Mouse (Mus musculus) hindbrain, embryonic 14.5 days (tissue): ENCODE measurements around the gene Dmac2. TPM values are rescaled to one million over a fixed set of nuclear protein-coding genes. Genes with fewer than 3 reads are reported as not detected.
A peak's percentile ranks its signal among the peaks of the same experiment; 100 is the strongest.
"Not testable (repeated sequence)": the region's sequence is repeated elsewhere in the genome, so short reads cannot be mapped to it uniquely, and the experiment has no call there.

Source experiments
- ATAC-seq: fragments of 200-750 bp; cut with Nextera tagmentation; 2 replicates; pipeline ENCODE4 v1.8.0; 2017; ENCODE audit warnings: moderate number of reproducible peaks, mild to moderate bottlenecking, moderate TSS enrichment, moderate library complexity; ENCODE audit not compliant: low FRiP score
- DNase-seq: peaks from one replicate; pipeline ENCODE4 v3.0.0-alpha.2; 2015; ENCODE audit warnings: low spot score
- H3K27ac ChIP-seq: fragments of 300-500 bp; sonication (generic); 2 replicates; pipeline ENCODE4 v1.5.1; 2014; ENCODE audit warnings: mild to moderate bottlenecking, moderate library complexity
- H3K27me3 ChIP-seq: fragments of 300-500 bp; sonication (generic); 2 replicates; pipeline ENCODE4 v1.6.1; 2014; ENCODE audit warnings: mild to moderate bottlenecking, low read length, mixed read lengths; ENCODE audit not compliant: control insufficient read depth, insufficient read depth
- H3K36me3 ChIP-seq: fragments of 300-500 bp; sonication (generic); replicated peaks from 2 replicates; pipeline ENCODE4 v1.6.1; 2014; ENCODE audit not compliant: control insufficient read depth, insufficient read depth
- H3K4me1 ChIP-seq: fragments of 300-500 bp; sonication (generic); replicated peaks from 2 replicates; pipeline ENCODE4 v1.6.1; 2014; ENCODE audit warnings: antibody characterized with exemption, low read length, mixed read lengths; ENCODE audit not compliant: control insufficient read depth, insufficient read depth
- H3K4me2 ChIP-seq: fragments of 300-500 bp; sonication (generic); replicated peaks from 2 replicates; pipeline ENCODE4 v1.6.1; 2014; ENCODE audit warnings: mild to moderate bottlenecking, moderate library complexity
- H3K4me3 ChIP-seq: fragments of 300-500 bp; sonication (generic); replicated peaks from 2 replicates; pipeline ENCODE4 v1.5.1; 2014; ENCODE audit warnings: mild to moderate bottlenecking, low read length
- H3K9ac ChIP-seq: fragments of 300-500 bp; sonication (generic); 2 replicates; pipeline ENCODE4 v1.6.1; 2014
- H3K9me3 ChIP-seq: fragments of 300-500 bp; sonication (generic); 2 replicates; pipeline ENCODE4 v1.6.1; 2016; ENCODE audit warnings: low read length; ENCODE audit not compliant: control insufficient read depth
- WGBS: fragments of 180-500 bp; shearing (Covaris S2); extraction: QIAGEN DNeasy Blood & Tissue Kit; methylation state at CpG from one replicate; pipeline ENCODE4 v1.1.7; 2014; 5-methylcytosine and 5-hydroxymethylcytosine counted together
- polyA plus RNA-seq: library from polyadenylated mRNA; unstranded; fragments of >200 nt; fragmentation: Nextera tagmentation; extraction: Ambion mirVana; gene quantifications from 2 replicates; pipeline ENCODE4 v1.2.1, GENCODE M21; 2014

The Dmac2 gene
- 43.3 and 43.8 TPM in 2 replicates for polyA plus RNA-seq

DNA sequence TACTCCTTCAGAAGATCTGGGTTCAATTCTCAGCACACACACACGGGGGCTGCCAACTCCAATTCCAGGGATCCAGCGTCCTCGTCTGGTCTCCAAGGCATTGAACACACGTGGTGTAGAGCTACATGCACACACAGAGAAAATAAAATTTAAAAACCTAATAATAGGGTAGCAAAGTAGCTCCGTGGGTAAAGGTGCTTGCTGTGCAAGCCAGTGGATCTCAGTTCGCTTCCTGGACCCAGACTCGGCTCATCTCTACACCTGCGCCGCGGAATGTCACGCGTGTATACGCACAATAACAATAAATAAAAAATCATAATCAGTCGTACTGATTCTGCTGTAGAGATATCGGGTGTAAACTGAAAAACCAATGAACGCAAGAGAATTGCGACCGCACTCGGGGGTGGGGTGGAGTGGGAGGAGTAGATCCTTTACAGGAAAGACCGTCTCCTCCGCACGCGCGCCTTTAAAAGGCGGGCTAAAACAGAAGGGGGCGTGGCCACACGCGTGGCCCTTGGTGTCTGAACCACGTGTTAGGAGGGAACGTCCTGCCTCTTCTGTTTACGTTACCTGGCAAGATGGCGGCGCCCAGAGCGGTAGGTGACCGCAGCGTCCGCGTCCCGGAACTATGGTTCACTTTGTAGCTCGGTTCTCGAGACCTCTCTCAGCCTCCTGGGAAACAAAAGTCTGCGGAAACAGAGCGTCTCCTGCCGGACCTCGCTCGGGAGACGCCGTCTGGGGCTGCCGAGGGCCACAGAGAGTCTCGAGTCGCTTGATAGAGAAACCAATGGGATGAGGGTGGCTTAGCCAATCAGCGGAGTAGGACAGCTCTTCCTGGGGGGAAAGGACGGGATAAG lies at the start of gene Dmac2:
Dmac2 (plus strand) TSS at position 550 of the 857 bp plus-strand sequence.
- Histone ChIP-seq H3K4me1 (peaks cover 5% of the 10 kb centered on the region; the same call in 1 of the 2 replicates), H3K4me3 (peak within 1 kb of the TSS; percentile 62), H3K27ac (no peak within 1 kb of the TSS), H3K9ac (peak within 1 kb of the TSS; percentile 62), H3K27me3 (no peaks in the 10 kb centered on the region), H3K9me3 (no peaks in the 10 kb centered on the region), H3K4me2 (peak within 1 kb of the TSS; percentile 55), H3K36me3 (peaks cover 25% of the 10 kb centered on the region)
- WGBS, result 1% methylated on average over 53 of the region's 53 CpGs
- peak; percentile 95 for ATAC-seq
- DNase-seq, result peak; percentile 94

DNA sequence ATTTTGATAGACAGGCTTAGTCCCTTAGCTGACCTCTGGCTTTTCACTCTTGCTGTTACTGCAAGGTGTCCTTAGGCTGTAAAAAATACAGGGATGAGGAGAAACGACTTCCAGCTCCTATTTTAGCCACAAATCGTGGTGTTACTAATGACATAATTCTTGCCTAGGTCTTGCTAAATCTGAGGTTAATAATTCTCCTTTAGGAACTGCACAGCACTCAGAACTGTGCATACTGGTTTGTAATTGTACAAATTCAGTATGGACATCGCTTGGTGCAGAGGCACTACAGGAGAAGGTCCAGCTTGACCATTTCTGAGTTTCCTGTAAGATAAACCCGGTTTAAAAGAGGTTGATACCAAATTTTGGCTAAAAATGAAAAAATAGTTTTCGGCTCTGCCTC lies 45.4 kb upstream of the Dmac2 start:
- 74% methylated on average over 5 of the region's 5 CpGs for WGBS
- H3K9me3 ChIP-seq, H3K27me3 ChIP-seq, H3K4me2 ChIP-seq, H3K36me3 ChIP-seq, H3K9ac ChIP-seq, H3K4me1 ChIP-seq, H3K27ac ChIP-seq, DNase-seq, ATAC-seq, H3K4me3 ChIP-seq: not testable (repeated sequence)

DNA sequence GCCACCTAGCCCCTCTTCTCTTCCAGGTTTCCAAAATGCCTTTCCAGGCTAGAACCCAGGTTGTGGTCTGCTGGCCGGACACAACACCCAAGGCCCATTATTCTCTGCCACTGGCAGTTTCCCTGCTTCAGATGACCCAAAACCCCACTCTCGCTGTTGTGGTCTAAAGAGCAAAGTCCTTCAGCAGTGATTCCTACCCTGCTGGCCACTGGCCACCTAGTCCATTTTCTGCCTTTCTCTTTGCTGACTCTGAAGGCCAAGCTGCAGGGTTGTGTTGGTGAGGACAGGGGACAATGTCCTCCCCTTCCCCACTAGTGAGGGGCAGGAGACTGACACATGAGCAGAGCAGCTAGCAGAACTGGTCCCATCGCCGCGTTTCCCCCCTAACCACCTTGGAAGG lies 44.1 kb upstream of the Dmac2 start:
- Histone ChIP-seq H3K4me1 (no peaks in the 10 kb centered on the region), H3K9me3 (no peaks in the 10 kb centered on the region), H3K9ac (no peak overlapping the region), H3K36me3 (no peaks in the 10 kb centered on the region), H3K4me3 (no peak overlapping the region), H3K27ac (no peak overlapping the region), H3K27me3 (no peaks in the 10 kb centered on the region), H3K4me2 (no peak overlapping the region)
- no peak for ATAC-seq
- 80% methylated on average over 5 of the region's 5 CpGs for WGBS
- no peak for DNase-seq

DNA sequence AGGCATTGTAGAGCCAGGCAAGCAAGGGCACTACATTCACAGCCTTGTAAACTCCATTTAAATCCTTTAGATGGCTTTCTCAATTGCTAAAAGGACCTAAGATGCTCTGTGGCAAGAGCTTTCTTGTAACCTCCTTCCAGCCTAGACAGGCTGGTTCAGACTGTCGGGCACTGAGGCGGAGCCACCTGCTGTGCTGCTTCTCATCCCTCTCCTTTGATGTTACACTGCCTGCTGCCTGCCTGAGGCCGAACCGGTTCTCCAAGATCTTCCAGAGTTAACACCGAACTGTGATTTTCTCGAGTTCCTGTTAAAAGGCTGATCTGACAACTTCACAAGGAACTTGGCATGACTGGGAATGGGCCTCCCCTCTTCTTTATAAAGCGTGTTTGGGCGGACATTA lies 43.3 kb upstream of the Dmac2 start:
- ATAC-seq, result no peak
- DNase-seq, result no peak
- no peaks in the 10 kb centered on the region for H3K9me3 ChIP-seq
- no peaks in the 10 kb centered on the region for H3K36me3 ChIP-seq
- H3K9ac ChIP-seq, result no peak overlapping the region
- 21% methylated on average over 8 of the region's 8 CpGs for WGBS
- no peaks in the 10 kb centered on the region for H3K27me3 ChIP-seq
- no peak overlapping the region for H3K4me2 ChIP-seq
- H3K4me3 ChIP-seq, result no peak overlapping the region
- H3K4me1 ChIP-seq, result no peaks in the 10 kb centered on the region
- no peak overlapping the region for H3K27ac ChIP-seq

DNA sequence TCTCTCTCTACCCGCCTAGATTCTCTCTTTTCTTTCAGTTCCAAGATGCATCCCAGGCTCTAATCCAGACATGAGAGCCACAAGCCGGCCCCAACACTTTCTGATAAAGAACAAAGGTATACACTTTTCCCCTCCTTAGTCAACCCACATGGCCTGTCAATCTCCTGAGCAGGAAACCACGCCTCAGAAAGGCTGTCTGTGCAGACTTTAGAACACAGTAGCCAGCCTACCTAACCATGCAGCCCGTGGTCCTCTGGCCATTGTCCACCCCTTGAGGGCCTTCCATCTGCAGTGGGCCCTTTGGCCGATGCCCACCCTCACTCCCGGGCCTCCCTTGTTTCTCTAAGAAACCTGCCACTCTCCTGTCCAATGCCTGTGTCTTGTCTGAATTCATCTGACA lies 42.9 kb upstream of the Dmac2 start:
- WGBS, result 46% methylated on average over 6 of the region's 6 CpGs
- H3K9me3 ChIP-seq, H3K27me3 ChIP-seq, H3K36me3 ChIP-seq, H3K9ac ChIP-seq, DNase-seq, H3K4me3 ChIP-seq, H3K4me2 ChIP-seq, H3K27ac ChIP-seq, ATAC-seq, H3K4me1 ChIP-seq: not testable (repeated sequence)

DNA sequence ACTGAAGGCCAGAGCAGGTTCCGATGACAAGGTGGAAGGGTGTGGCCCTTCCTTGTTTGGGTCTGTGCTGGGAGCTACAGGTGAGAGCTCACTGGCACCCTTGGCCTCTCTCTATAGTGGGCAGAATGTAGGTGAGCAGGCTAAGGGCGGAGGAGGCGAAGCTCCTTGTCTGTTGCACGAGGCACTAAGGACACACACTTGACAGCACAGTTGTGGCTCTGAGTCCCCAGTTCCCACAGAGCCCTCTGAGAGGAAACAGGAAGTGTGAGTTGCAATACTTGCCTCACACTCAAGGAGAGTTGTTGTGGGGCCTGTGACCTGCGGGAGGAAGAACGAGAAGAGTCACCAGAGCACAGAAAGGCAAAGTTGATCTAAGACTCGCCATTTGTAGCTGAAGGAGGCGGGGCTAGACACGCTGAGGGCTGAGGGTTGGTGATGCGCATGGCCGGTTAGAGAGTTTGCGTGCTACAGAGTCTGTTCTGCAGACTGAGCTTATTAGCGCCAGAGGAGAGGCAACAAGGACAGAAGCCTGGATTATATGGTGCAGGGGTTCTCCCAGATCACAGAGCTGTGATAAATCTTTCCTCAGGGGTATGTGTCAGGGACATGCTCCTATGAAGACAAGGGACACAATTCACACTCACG lies 42.3 kb upstream of the Dmac2 start:
- H3K27ac ChIP-seq, H3K4me3 ChIP-seq, H3K4me2 ChIP-seq, DNase-seq, ATAC-seq, H3K9ac ChIP-seq, H3K36me3 ChIP-seq, H3K4me1 ChIP-seq, H3K9me3 ChIP-seq, H3K27me3 ChIP-seq: not testable (repeated sequence)
- 81% methylated on average over 12 of the region's 14 CpGs for WGBS

DNA sequence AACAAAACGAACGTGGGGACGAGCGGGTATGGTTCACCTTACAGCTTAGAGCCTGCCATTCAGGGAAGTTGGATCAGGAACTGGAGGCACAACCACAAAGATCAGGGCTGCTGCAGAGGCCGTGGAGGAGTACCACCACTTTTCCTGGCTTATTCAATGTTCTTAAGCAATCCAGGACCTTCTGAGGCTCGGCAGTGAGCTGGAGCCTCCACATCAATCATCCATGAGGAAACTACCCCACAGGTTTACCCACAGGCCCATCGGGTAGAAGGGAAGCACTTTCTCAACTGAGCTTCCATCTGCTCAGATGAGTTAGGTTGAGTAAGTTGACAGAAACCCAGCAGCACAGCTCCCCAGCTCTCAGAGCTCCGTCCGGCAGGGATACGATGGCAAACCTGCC lies 39.8 kb upstream of the Dmac2 start:
- DNase-seq (no peak), ATAC-seq (no peak)
- Histone ChIP-seq H3K9me3 (no peaks in the 10 kb centered on the region), H3K9ac (no peak overlapping the region), H3K4me1 (no peaks in the 10 kb centered on the region), H3K36me3 (no peaks in the 10 kb centered on the region), H3K4me3 (no peak overlapping the region), H3K27ac (no peak overlapping the region), H3K4me2 (no peak overlapping the region), H3K27me3 (no peaks in the 10 kb centered on the region)
- 88% methylated on average over 10 of the region's 10 CpGs for WGBS

DNA sequence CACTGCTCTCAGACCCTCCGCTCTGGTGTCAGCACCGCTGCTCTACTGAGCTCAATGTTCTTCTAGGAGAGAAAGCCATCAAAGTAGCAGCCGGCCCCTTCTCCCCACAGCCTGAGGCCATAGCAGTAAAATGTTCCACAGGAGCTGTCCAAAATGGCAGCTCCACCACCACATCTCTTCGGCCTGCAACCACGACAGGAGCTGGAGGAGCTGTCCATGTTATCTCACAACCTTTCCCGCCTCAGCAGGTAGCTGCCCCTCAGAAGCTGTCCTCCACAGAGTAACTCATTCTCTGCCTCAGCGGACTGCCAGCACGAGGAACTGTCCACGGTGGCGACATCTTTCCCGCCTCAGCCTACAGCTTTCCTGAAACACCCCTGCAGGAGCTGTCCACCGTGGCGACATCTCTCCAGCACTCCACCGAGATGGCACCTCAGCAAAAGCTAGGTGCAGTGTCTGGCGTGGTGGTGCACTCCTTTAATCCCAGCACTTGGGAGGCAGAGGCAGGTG lies 36.9 kb upstream of the Dmac2 start:
- Histone ChIP-seq H3K27ac (no peak overlapping the region), H3K4me2 (no peak overlapping the region), H3K36me3 (no peaks in the 10 kb centered on the region), H3K9ac (no peak overlapping the region), H3K27me3 (no peaks in the 10 kb centered on the region), H3K4me1 (no peaks in the 10 kb centered on the region), H3K9me3 (no peaks in the 10 kb centered on the region), H3K4me3 (no peak overlapping the region)
- ATAC-seq, result no peak
- DNase-seq, result no peak
- WGBS, result 89% methylated on average over 15 of the region's 15 CpGs

DNA sequence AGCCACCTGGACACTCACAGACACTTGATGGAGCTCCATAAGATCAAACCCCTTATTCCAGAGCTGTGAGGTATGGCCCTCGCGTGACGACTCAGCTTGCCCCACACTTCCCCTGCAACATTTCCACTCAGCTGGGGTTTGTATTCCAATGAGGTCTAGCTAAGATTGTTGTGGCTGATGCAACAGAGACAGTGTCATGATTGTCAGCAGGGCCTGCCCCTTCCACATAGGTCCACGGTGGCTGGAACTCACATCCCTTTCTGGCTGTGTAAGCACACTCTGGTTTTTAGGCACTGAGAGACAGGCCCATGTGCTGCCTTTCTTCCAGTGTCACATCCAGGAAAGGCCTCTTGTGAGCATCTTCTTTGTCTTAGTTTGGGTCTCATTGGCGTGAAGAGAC lies 34.6 kb upstream of the Dmac2 start:
- no peak for DNase-seq
- Histone ChIP-seq H3K4me3 (no peak overlapping the region), H3K27ac (no peak overlapping the region), H3K4me1 (no peaks in the 10 kb centered on the region), H3K4me2 (no peak overlapping the region), H3K27me3 (no peaks in the 10 kb centered on the region), H3K9me3 (no peaks in the 10 kb centered on the region), H3K9ac (no peak overlapping the region), H3K36me3 (no peaks in the 10 kb centered on the region)
- 92% methylated on average over 5 of the region's 5 CpGs for whole genome bisulfite sequencing
- ATAC-seq, result no peak
